Mouse (Mus musculus) embryo, embryonic 10.5 days (tissue): ENCODE results near the gene Gbp7.
"Not testable (repeated sequence)": the region's sequence is repeated elsewhere in the genome, so short reads cannot be mapped to it uniquely, and the experiment has no call there.

Experiments used
- DNase-seq: peaks from one replicate; pipeline ENCODE4 v3.0.0-alpha.2; 2015; ENCODE audit warnings: low spot score

The Gbp7 gene

GRCm38 (mm10) chr3:142561045-142561646 lies 31.0 kb downstream of the Gbp7 start:
- DNase-seq, result no peak

GRCm38 (mm10) chr3:142561666-142562065 lies 31.5 kb downstream of the Gbp7 start:
- no peak for DNase-seq

GRCm38 (mm10) chr3:142567490-142567889 lies 37.3 kb downstream of the Gbp7 start:
- not testable (repeated sequence) for DNase-seq

- DNase-seq, result no peak
Observed at GRCm38 (mm10) chr3:142570738-142571137, 40.6 kb downstream of the Gbp7 start.

GRCm38 (mm10) chr3:142577108-142577507 lies 47.0 kb downstream of the Gbp7 start:
- DNase-seq, result no peak

- no peak for DNase-seq
Observed at GRCm38 (mm10) chr3:142578342-142578741, 48.2 kb downstream of the Gbp7 start.

- no peak for DNase-seq
Observed at GRCm38 (mm10) chr3:142583067-142583466, 52.9 kb downstream of the Gbp7 start.

GRCm38 (mm10) chr3:142587386-142587785 lies 57.2 kb downstream of the Gbp7 start:
- DNase-seq, result no peak

- no peak for DNase-seq
Observed at GRCm38 (mm10) chr3:142588888-142589287, 58.7 kb downstream of the Gbp7 start.

- DNase-seq, result no peak
Observed at GRCm38 (mm10) chr3:142590431-142591067, 60.4 kb downstream of the Gbp7 start.

- no peak for DNase-seq
Observed at GRCm38 (mm10) chr3:142594547-142594946, 64.4 kb downstream of the Gbp7 start, which contains the start of gene Gbp2b. TSS of gene Gbp2b (plus strand) at chr3:142594847.

- DNase-seq, result no peak
Observed at GRCm38 (mm10) chr3:142597923-142598322, 67.8 kb downstream of the Gbp7 start.
